Mouse (Mus musculus): ENCODE measurements at regions not wholly inside any gene's neighbourhood (a gene's known extent, or its start where the extent isn't known, plus 50 kb on each side); places are given as distances from the start of the nearest gene placed in this dataset.

DNA sequence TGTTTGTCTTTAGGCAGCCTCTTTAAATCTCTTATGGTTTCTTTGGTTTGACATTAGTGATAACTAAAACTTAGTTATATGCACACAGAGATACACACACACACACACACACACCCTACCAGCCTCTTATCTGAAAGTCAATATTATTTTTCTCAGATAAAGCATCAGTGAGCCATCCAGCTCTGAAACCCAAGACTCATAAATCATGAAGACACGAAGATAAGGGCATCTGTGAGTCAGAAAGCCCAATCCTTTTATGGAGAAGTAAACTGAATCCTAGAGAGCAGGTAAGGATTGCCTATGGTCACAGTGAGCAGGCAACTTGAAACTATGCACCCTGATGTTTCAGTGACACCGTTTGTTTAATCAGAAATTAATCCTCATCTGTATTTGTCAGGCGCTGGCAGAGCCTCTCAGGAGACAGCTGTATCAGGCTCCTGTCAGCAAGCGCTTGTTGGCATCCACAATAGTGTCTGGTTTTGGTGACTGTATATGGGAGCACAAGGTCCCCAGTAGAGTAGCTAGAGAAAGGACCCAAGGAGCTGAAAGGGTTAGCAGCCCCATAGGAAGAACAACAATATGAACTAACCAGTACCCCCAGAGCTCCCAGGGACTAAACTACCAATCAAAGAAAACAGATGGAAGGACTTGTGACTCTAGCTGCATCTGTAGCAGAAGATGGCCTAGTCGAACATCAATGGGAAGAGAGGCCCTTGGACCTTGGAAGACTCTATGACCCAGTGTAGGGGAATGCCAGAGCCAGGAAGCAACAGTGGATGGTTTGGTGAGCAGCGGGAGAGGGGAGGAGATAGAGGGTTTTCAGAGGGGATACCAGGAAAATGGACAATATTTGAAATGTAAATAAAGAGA lies 207.3 kb upstream of the Ank start:
- intact Hi-C loops (cut with DNase I), result no loop called here

DNA sequence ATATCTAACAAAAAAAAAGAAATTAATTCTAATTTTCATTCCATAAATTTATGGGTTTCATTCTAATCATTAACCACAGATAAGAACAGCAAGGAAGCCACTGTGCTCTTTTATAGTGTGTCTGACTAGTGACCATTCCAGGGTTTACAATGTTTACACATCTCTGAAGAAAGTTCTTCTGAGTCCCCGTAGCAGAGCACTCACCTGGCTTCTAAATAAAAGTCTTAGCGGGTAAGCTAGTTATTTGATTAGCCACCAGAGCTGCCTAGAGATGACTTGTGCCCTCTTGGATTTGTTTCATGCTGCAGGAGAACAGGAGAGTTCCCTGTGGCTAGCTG lies 206.7 kb upstream of the Ank start:
- intact Hi-C loops (cut with DNase I), result no loop called here

DNA sequence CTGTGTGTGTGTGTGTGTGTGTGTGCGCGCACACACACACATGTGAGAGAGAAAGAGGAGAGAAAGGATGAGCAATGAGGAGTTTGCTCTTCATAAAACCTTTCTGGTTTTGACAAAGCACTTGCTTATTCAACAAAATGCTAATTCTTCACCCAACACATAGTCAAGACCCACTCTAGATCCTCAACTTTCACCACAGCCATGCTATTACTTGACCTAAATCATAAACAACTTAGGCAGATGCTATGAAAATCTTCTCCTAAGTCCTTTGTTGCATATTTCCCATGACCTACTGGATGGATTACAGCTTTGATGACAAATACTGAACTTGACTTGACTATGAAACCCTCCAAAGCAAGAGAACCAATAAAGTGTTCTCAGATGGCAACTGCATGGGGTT lies 196.3 kb upstream of the Ank start:
- intact Hi-C loops (cut with DNase I), result no loop called here

- intact Hi-C loops (cut with DNase I), result no loop called here
Measured at GRCm38 (mm10) chr15:27282279-27282678, 184.2 kb upstream of the Ank start.

DNA sequence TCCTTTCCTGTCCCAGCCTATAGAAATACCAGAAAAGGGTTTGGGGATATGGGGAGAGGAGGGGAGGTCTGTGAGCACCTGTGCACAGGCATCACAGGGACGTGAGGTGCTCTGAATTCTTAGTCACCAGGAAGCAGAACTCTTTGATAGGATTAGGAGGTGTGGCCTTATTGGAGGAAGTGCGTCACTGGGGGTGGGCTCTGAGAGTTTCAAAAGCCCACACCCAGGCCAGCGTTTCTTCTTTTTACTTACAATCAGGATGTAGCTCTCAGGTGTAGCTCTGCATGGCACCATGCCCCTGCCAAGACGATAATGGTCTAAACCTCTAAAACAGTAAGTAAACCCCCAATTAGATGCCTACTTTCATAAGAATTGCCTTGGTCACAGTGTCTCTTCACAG lies 162.6 kb upstream of the Ank start:
- intact Hi-C loops (cut with DNase I), result no loop called here

GRCm38 (mm10) chr15:27304256-27304655 lies 162.2 kb upstream of the Ank start:
- intact Hi-C loops (cut with DNase I), result no loop called here

GRCm38 (mm10) chr15:27305035-27305434 lies 161.4 kb upstream of the Ank start:
- intact Hi-C loops (cut with DNase I), result no loop called here

DNA sequence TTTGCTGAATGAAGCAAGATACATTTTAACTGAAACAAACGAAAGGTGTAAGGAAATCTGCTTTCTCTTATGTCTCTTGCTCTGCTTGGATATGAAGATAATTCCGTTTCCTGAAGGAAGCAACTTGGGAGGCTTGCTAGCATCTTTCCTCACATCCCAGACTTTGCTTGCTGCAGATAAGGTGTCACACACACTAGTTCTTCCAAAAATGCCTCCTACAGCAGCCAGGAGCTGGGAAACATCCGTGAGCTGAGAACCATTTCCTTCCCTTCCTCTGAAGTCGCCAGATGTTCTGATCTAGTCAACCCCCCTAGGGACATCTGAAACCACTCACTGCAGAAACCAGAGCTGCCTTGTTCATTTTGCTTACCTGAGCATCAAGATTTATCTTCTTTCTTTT lies 157.8 kb upstream of the Ank start:
- intact Hi-C loops (cut with DNase I), result no loop called here

GRCm38 (mm10) chr15:27315964-27316745 lies 150.3 kb upstream of the Ank start:
- intact Hi-C loops (cut with DNase I), result loop anchor here (5.0 kb wide), 1 partner anchor 326 kb away; no protein-coding TSS in a partner anchor

GRCm38 (mm10) chr15:27316746-27317129 lies 149.7 kb upstream of the Ank start:
- intact Hi-C loops (cut with DNase I), result loop anchor here (5.0 kb wide), 1 partner anchor 326 kb away; no protein-coding TSS in a partner anchor

DNA sequence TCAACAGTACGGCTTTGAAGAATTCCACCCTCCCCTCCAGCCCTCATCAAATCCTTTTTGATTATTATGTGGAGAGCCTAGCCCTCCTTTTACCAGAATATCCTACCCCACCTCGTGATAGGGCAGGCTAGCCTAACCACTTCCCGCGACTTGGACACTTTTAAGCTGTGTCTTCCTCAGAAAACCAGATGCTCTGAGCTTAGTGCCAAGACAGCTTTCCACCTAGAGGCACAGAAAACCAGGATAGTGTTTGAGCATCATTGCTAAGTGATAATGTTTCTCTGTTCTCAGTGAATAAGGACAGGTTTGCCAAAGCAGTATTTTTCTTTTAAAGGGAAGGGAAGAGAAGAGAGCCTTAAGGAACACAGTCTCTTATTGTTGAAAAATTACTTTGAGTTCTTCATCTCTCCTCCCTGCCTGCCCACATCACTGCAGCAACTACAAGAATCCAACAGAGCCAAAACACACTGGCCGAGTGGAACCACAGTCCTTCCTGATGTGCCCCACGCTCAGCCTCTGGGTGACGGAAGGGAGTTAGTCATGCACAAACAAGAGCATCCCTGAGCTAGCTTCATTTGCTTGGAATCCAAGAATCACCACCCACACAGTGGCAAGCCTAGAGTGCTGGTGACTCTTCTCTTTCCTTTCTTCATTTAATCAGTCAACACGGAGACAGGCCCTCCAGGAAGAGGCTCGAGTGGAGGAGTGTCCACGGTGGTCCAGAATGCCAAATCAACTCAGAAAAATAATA lies 144.4 kb upstream of the Ank start:
- intact Hi-C loops (cut with DNase I), result no loop called here

- intact Hi-C loops (cut with DNase I), result loop anchor here (2.0 to 5.0 kb wide), 2 partner anchors 141 to 257 kb away; partner anchors contain the start of gene Ank
Measured at GRCm38 (mm10) chr15:27325847-27326548, 140.5 kb upstream of the Ank start.

DNA sequence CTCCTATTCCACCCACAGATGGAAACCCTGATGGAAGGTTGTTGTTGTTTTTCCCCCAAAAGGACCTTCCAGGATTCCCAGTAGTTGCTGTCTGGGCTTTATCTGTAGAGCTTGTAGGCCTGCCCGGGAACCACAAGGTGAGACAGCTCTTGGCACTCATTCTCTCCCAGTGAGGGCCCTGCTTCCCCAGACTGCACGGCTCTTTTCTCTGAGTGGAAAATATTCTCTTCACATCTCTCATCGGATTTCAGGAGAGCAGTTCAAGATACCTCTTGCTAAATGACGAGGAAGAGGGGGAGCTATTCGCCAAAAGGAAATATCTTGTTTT lies 140.0 kb upstream of the Ank start:
- intact Hi-C loops (cut with DNase I), result loop anchor here (2.0 to 5.0 kb wide), 2 partner anchors 141 to 256 kb away; partner anchors contain the start of gene Ank

DNA sequence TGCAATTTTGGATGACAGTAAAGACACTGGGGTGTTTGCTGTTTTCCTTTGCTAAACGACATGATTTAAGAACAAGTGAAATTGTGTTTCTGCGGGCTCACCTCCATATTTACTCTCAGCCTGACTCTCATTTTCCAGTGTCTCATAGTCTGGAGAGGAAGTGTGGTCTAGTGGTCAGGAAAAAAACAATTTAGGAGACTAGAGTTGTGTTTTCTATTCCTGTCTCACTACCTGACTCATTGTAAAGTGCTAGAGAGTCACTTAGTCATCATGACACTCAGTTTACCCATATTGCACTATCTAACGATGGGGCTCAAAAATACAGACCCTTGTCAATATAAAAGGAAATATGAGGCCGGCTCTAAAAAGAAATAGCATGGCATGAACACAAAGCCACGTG lies 138.7 kb upstream of the Ank start:
- intact Hi-C loops (cut with DNase I), result loop anchor here (2.0 to 5.0 kb wide), 2 partner anchors 140 to 255 kb away; partner anchors contain the start of gene Ank

DNA sequence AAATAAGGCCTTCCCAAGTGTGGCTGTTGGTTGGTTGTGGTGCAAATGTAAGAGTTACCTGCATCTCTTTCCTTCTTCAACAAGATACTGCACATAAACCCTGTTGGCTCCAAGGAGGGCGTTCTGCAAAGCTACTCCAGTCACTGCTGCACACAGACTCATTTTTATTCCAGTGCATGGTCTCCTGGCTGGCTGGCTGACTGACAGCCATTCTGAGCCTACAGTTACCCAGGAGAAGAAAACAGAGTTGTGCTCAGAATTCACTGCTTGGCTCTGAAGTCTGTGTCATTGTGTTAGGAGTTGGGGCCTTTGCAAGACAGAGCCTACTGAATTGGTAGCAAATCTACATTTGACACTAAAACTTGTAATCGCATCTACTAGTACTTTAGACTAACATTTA lies 138.0 kb upstream of the Ank start:
- intact Hi-C loops (cut with DNase I), result loop anchor here (5.0 kb wide), 1 partner anchor 139 kb away; the partner anchor contains the start of gene Ank

DNA sequence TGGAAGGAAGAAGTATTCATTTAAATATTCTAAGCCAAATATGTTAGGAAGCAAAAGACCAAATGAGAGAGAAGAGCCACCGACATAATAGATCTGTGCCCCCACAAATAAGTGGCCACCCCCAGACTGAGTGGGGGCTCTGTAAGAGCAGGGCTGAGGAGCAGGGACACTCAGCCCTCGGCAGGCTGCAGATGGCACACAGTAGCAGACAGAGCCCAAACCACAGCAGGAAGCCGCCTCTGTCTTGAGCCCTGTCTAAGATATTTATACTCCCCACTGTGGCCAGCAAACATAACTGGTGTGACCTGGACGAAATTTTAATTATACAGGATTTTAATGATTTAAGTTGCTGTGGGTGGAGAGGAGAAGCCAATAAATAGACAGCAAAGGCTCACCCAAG lies 126.4 kb upstream of the Ank start:
- intact Hi-C loops (cut with DNase I), result no loop called here

DNA sequence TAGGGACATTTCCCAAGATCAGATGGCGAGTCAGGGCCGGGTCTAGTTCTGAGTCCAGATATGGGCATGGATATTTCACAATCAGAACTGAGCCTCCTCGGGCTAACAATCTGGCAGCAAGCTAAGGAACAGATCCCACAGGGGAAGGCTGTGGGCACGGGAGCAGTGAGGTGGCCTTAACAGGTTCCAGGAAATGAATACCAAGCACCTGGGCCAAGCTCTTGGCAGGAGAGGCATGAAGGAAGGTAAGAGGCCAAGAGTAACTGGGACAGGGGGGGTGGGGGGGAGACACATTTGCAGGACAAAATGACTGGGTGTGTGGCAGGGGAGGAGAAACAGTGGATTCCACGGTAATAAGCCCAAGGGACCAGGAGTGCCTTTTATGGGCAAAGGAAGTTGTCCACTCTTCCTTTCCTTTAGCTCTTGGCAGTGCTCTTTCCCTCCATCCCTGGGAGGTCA lies 124.9 kb upstream of the Ank start:
- intact Hi-C loops (cut with DNase I), result no loop called here

GRCm38 (mm10) chr15:27358441-27358840 lies 108.0 kb upstream of the Ank start:
- intact Hi-C loops (cut with DNase I), result no loop called here

- intact Hi-C loops (cut with DNase I), result no loop called here
Measured at GRCm38 (mm10) chr15:27359271-27359670, 107.2 kb upstream of the Ank start.

- intact Hi-C loops (cut with DNase I), result no loop called here
Measured at GRCm38 (mm10) chr15:27374517-27374916, 92.0 kb upstream of the Ank start.

DNA sequence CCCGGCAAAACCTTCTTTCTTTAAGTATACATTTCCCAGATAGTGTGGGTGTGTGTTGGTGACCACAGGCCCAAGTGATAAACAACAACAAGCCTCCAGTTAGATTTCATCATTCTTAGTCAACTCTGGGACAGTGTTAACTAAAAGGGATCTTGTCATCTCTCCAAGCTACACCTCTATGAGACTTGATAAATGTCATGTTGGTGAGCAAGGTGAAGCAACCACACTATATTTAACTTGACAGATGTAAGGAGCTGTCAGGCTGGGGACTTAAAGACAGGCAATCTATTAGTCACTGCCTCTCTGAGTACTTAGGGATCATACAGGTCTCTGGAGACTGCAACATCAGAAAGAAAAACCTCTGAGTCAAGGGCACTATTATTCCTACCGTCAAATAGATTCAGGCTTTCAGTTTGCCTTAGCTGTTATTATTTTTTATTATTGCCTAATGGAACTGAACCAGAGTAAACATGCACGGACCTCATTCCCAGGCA lies 87.8 kb upstream of the Ank start:
- intact Hi-C loops (cut with DNase I), result no loop called here
